Mouse (Mus musculus) megakaryocyte progenitor cell, adult 5-6 weeks (primary cell): ENCODE data around the gene Rbm44. TPM values are rescaled to one million over a fixed set of nuclear protein-coding genes. Genes with fewer than 3 reads are reported as not detected.

Source experiments
- ATAC-seq: replicated peaks from 2 replicates; pipeline ENCODE4 v1.8.0; 2016; ENCODE audit warnings: mild to moderate bottlenecking, moderate TSS enrichment, inconsistent platforms; ENCODE audit not compliant: poor library complexity
- total RNA-seq, 2 experiments: library from RNA; stranded (forward) in 1 of 2; stranded (reverse) in 1 of 2; fragments of 157-497, 149-512 nt in 1 of 2; fragments of 200-1000 nt in 1 of 2; gene quantifications; 2 replicates each; pipeline versions ENCODE4 v1.2.3 to v1.2.4; 2015 to 2017

Rbm44 gene
- total RNA-seq, 2 experiments from 2014 or later = 3.9 to 6.5 TPM

GRCm38 (mm10) chr1:91207334-91208074 lies 62.6 kb downstream of the Rbm44 start:
- ATAC-seq = peak; percentile 57

- ATAC-seq = no peak
Observed at GRCm38 (mm10) chr1:91209343-91209742, 64.5 kb downstream of the Rbm44 start.

- ATAC-seq = no peak
Observed at GRCm38 (mm10) chr1:91209785-91210184, 64.9 kb downstream of the Rbm44 start.

- peak; percentile 75 for ATAC-seq
Observed at GRCm38 (mm10) chr1:91211099-91211498, 66.2 kb downstream of the Rbm44 start.

GRCm38 (mm10) chr1:91211591-91212008 lies 66.7 kb downstream of the Rbm44 start:
- no peak for ATAC-seq

- no peak for ATAC-seq
Observed at GRCm38 (mm10) chr1:91215264-91215663, 70.4 kb downstream of the Rbm44 start.

GRCm38 (mm10) chr1:91215981-91216380 lies 71.1 kb downstream of the Rbm44 start:
- no peak for ATAC-seq

- ATAC-seq = peak; percentile 76
Observed at GRCm38 (mm10) chr1:91216504-91217267, 71.8 kb downstream of the Rbm44 start.

GRCm38 (mm10) chr1:91219641-91220321 lies 74.9 kb downstream of the Rbm44 start:
- peak; percentile 17; the same call in 1 of the 2 replicates for ATAC-seq

GRCm38 (mm10) chr1:91220322-91220672 lies 75.4 kb downstream of the Rbm44 start:
- ATAC-seq = peak; percentile 51

Other genes starting within 250 kb of the Rbm44 start
- 0.07 and 1.0 TPM in 2 replicates for gene Mlph, start 230.0 kb upstream of the Rbm44 start, total RNA-seq (2015)
- 0.27 and 0.42 TPM in 2 replicates for gene Mlph, start 230.0 kb upstream of the Rbm44 start, total RNA-seq (2017)
- gene Prlh, start 192.0 kb upstream of the Rbm44 start, total RNA-seq (2015) = not detected in 2 replicates
- gene Prlh, start 192.0 kb upstream of the Rbm44 start, total RNA-seq (2017) = not detected in 2 replicates
- 0.69 and 1.0 TPM in 2 replicates for gene Rab17, start 175.4 kb upstream of the Rbm44 start, total RNA-seq (2015)
- 2.3 and 3.0 TPM in 2 replicates for gene Rab17, start 175.4 kb upstream of the Rbm44 start, total RNA-seq (2017)
- 70.8 and 70.9 TPM in 2 replicates for gene Lrrfip1, start 146.4 kb upstream of the Rbm44 start, total RNA-seq (2015)
- 121 and 127 TPM in 2 replicates for gene Lrrfip1, start 146.4 kb upstream of the Rbm44 start, total RNA-seq (2017)
- 184 and 191 TPM in 2 replicates for gene Ramp1, start 34.7 kb downstream of the Rbm44 start, total RNA-seq (2015)
- gene Ramp1, start 34.7 kb downstream of the Rbm44 start, total RNA-seq (2017) = 174 and 180 TPM in 2 replicates
- gene Ube2f, start 105.2 kb downstream of the Rbm44 start, total RNA-seq (2015) = 90.2 and 92.6 TPM in 2 replicates
- 46.8 and 58.6 TPM in 2 replicates for gene Ube2f, start 105.2 kb downstream of the Rbm44 start, total RNA-seq (2017)
- 19.8 and 20.0 TPM in 2 replicates for gene Scly, start 153.2 kb downstream of the Rbm44 start, total RNA-seq (2015)
- gene Scly, start 153.2 kb downstream of the Rbm44 start, total RNA-seq (2017) = 21.1 and 23.6 TPM in 2 replicates
- gene Espnl, start 177.0 kb downstream of the Rbm44 start, total RNA-seq (2015) = 0.05 and 0.17 TPM in 2 replicates
- gene Espnl, start 177.0 kb downstream of the Rbm44 start, total RNA-seq (2017) = 0.03 and 0.17 TPM in 2 replicates
- gene Klhl30, start 205.9 kb downstream of the Rbm44 start, total RNA-seq (2015) = not detected in 2 replicates
- 0.07 TPM in 1 of 2 replicates, not detected in the other for gene Klhl30, start 205.9 kb downstream of the Rbm44 start, total RNA-seq (2017)
- 1.7 TPM in 1 of 2 replicates, not detected in the other for gene Erfe, start 221.3 kb downstream of the Rbm44 start, total RNA-seq (2015)
- 0.50 and 2.5 TPM in 2 replicates for gene Erfe, start 221.3 kb downstream of the Rbm44 start, total RNA-seq (2017)